ENCODE assay signal across 13 mouse cellular contexts in the genomic region with DNA sequence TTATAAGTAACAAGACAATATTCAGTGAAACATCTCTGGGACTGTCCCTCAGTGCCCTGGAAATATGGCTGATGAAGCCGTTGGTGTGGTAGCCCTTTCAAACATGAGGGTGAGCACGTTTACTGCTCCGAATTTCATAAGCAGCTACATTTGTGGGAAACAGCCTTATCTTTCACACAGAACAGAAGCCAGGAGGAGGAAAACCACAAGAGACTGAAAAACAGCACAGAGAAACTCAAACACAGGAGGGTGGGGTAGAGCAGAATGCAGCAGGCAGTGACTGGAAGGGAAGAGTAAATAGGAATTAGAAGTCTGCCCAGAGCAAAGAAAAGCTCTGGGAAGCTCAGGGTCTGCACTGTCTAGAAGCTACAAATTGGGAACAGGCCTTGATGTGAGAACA.
DNase-seq lines count a peak whose midpoint lies in the region; ATAC-seq and TF ChIP-seq lines count a peak whose summit lies in the region.
"Had no signal": no experiment of that assay in that cellular context is flagged by ENCODE, and none has a peak within 500 bp of the region (broad histone marks: within the 10 kb centered on the region; RNA-seq: fewer than 3 reads in every experiment).

No protein-coding gene starts in this region.

- peaks cover 51% of the 10 kb centered on the region for H3K4me1 ChIP-seq in G1E (ENCODE audit: insufficient read depth, low read depth, low read length)
- H3K4me1 ChIP-seq in liver, embryonic 13.5 days (replicated peaks) = peaks cover 20% of the 10 kb centered on the region
- H3K4me1 ChIP-seq in thymus, adult 2 months (replicated peaks; ENCODE audit: control insufficient read depth, insufficient read depth, low read length) = peaks cover 23% of the 10 kb centered on the region
- H3K4me1 ChIP-seq in intestine, embryonic 16.5 days (ENCODE audit: control insufficient read depth, insufficient read depth, low read length) = no peaks in the 10 kb centered on the region
- H3K4me1 ChIP-seq in embryonic facial prominence, embryonic 10.5 days = no peaks in the 10 kb centered on the region
- no peaks in the 10 kb centered on the region for H3K4me1 ChIP-seq in hindbrain, embryonic 11.5 days (replicated peaks; ENCODE audit: control insufficient read depth, insufficient read depth, low read length)
- H3K4me1 ChIP-seq: hindbrain, embryonic 10.5 days had no signal

- DNase-seq in frontal cortex, postnatal 25 days (ENCODE audit: low spot score in 2 of 2) = no peak
- peak; percentile 16 for DNase-seq in G1E (ENCODE audit: low spot score)
- peak; percentile 9 for DNase-seq in liver, embryonic 13.5 days
- DNase-seq in thymus, adult 2 months = peak; percentile 51
- no peak for DNase-seq in embryonic facial prominence, embryonic 10.5 days (ENCODE audit: low spot score)
- DNase-seq in hindbrain, embryonic 11.5 days (ENCODE audit: low spot score) = no peak
- DNase-seq: cerebellum, adult 11-12 months had no signal

- no peaks in the 10 kb centered on the region for H3K36me3 ChIP-seq in G1E (replicated peaks)
- no peaks in the 10 kb centered on the region for H3K36me3 ChIP-seq in liver, embryonic 13.5 days
- H3K36me3 ChIP-seq in thymus, adult 2 months (ENCODE audit: control insufficient read depth, insufficient read depth, low read length) = no peaks in the 10 kb centered on the region
- no peaks in the 10 kb centered on the region for H3K36me3 ChIP-seq in intestine, embryonic 16.5 days (ENCODE audit: control insufficient read depth, insufficient read depth, low read length)
- H3K36me3 ChIP-seq in embryonic facial prominence, embryonic 10.5 days (replicated peaks) = no peaks in the 10 kb centered on the region
- no peaks in the 10 kb centered on the region for H3K36me3 ChIP-seq in hindbrain, embryonic 11.5 days (ENCODE audit: control insufficient read depth, insufficient read depth, low read length)
- H3K36me3 ChIP-seq: hindbrain, embryonic 10.5 days had no signal

- no peak for TF ChIP-seq POLR2A in thymus, adult 2 months (IDR thresholded peaks at IDR 0.05; ENCODE audit: control insufficient read depth, extremely low read depth, insufficient read depth, low read length, poor library complexity)

- peak overlapping the region; percentile 17; the same call in 1 of the 2 replicates for H3K4me2 ChIP-seq in liver, embryonic 13.5 days
- H3K4me2 ChIP-seq in intestine, embryonic 16.5 days (ENCODE audit: low read depth, low read length) = no peak overlapping the region
- H3K4me2 ChIP-seq in hindbrain, embryonic 11.5 days (replicated peaks; ENCODE audit: low read depth, low read length) = no peak overlapping the region

- no peaks in the 10 kb centered on the region for H3K9me3 ChIP-seq in G1E (replicated peaks)
- H3K9me3 ChIP-seq in liver, embryonic 13.5 days (replicated peaks) = no peaks in the 10 kb centered on the region
- no peaks in the 10 kb centered on the region for H3K9me3 ChIP-seq in intestine, embryonic 16.5 days (ENCODE audit: control insufficient read depth, low read length)
- H3K9me3 ChIP-seq in embryonic facial prominence, embryonic 10.5 days = no peaks in the 10 kb centered on the region
- H3K9me3 ChIP-seq in hindbrain, embryonic 11.5 days (ENCODE audit: control insufficient read depth, low read length) = no peaks in the 10 kb centered on the region
- H3K9me3 ChIP-seq: hindbrain, embryonic 10.5 days had no signal

- H3K27ac ChIP-seq in liver, embryonic 13.5 days = peak overlapping the region; percentile 9; the same call in 1 of the 2 replicates
- peak overlapping the region; percentile 98 for H3K27ac ChIP-seq in thymus, adult 2 months (ENCODE audit: control insufficient read depth, insufficient read depth, low read length)
- H3K27ac ChIP-seq in intestine, embryonic 16.5 days (ENCODE audit: low read length) = no peak overlapping the region
- no peak overlapping the region for H3K27ac ChIP-seq in embryonic facial prominence, embryonic 10.5 days (replicated peaks)
- H3K27ac ChIP-seq in hindbrain, embryonic 11.5 days (ENCODE audit: low read depth, low read length) = no peak overlapping the region
- H3K27ac ChIP-seq: hindbrain, embryonic 10.5 days; kidney, postnatal 0 days had no signal

- peak; percentile 50; the same call in 1 of the 2 replicates for ATAC-seq in frontal cortex, adult (ENCODE audit: low TSS enrichment)
- ATAC-seq in G1E (ENCODE audit: extremely low read depth, insufficient number of reproducible peaks, low FRiP score, poor library complexity, severe bottlenecking) = peak; percentile 75
- ATAC-seq in liver, embryonic 13.5 days (ENCODE audit: low read depth) = peak; percentile 77
- no peak for ATAC-seq in intestine, embryonic 16.5 days
- ATAC-seq in hindbrain, embryonic 11.5 days (ENCODE audit: low FRiP score) = no peak
- ATAC-seq: Patski had no signal

- 17% methylated on average over 3 of the region's 3 CpGs for WGBS in liver, embryonic 13.5 days (ENCODE audit: insufficient replicate concordance)
- 8% methylated on average over 3 of the region's 3 CpGs for WGBS in thymus, adult 2 months
- 85% methylated on average over 3 of the region's 3 CpGs for WGBS in intestine, embryonic 16.5 days
- 85% methylated on average over 3 of the region's 3 CpGs for WGBS in embryonic facial prominence, embryonic 10.5 days
- 82% methylated on average over 3 of the region's 3 CpGs for WGBS in hindbrain, embryonic 11.5 days

- TF ChIP-seq CTCF in G1E (IDR thresholded peaks at IDR 0.05; ENCODE audit: low read depth, low read length) = no peak
- no peak for TF ChIP-seq CTCF in thymus, adult 2 months (IDR thresholded peaks at IDR 0.05; ENCODE audit: borderline replicate concordance, control insufficient read depth, extremely low read depth, insufficient read depth, low read length, poor library complexity)

- H3K27me3 ChIP-seq in G1E (ENCODE audit: insufficient read depth, low read length) = no peaks in the 10 kb centered on the region
- no peaks in the 10 kb centered on the region for H3K27me3 ChIP-seq in liver, embryonic 13.5 days
- H3K27me3 ChIP-seq in thymus, adult 2 months (ENCODE audit: control insufficient read depth, insufficient read depth, low read length) = no peaks in the 10 kb centered on the region
- no peaks in the 10 kb centered on the region for H3K27me3 ChIP-seq in intestine, embryonic 16.5 days (replicated peaks; ENCODE audit: control insufficient read depth, insufficient read depth, low read length)
- H3K27me3 ChIP-seq in embryonic facial prominence, embryonic 10.5 days (replicated peaks; ENCODE audit: low read depth, poor library complexity, severe bottlenecking) = no peaks in the 10 kb centered on the region
- H3K27me3 ChIP-seq in hindbrain, embryonic 11.5 days (ENCODE audit: control insufficient read depth, insufficient read depth, low read length) = no peaks in the 10 kb centered on the region
- H3K27me3 ChIP-seq: Patski had no signal

- no peak overlapping the region for H3K4me3 ChIP-seq in G1E (ENCODE audit: low read depth, low read length)
- H3K4me3 ChIP-seq in liver, embryonic 13.5 days (replicated peaks) = no peak overlapping the region
- H3K4me3 ChIP-seq in thymus, adult 2 months (ENCODE audit: control insufficient read depth, insufficient read depth, low read length) = no peak overlapping the region
- H3K4me3 ChIP-seq in intestine, embryonic 16.5 days (ENCODE audit: low read length) = no peak overlapping the region
- no peak overlapping the region for H3K4me3 ChIP-seq in embryonic facial prominence, embryonic 10.5 days
- H3K4me3 ChIP-seq in hindbrain, embryonic 11.5 days (ENCODE audit: low read depth, low read length) = no peak overlapping the region
- H3K4me3 ChIP-seq: hindbrain, embryonic 10.5 days; myocyte had no signal

- H3K9ac ChIP-seq in liver, embryonic 13.5 days = 0 out of 2 replicates have a peak overlapping the region, but pooled peaks have one; percentile 15
- no peak overlapping the region for H3K9ac ChIP-seq in intestine, embryonic 16.5 days (ENCODE audit: low read depth, low read length)
- no peak overlapping the region for H3K9ac ChIP-seq in hindbrain, embryonic 11.5 days (ENCODE audit: low read depth, low read length)

Comparison
In these comparisons a context has a peak if more than half of its experiments do, and no peak if none do; other contexts are left out.
1. ATAC-seq: peak in frontal cortex, adult (single experiment), G1E (single experiment) and liver, embryonic 13.5 days (single experiment); none in intestine, embryonic 16.5 days (single experiment) and hindbrain, embryonic 11.5 days (single experiment).
2. DNase-seq: peak in G1E (single experiment), liver, embryonic 13.5 days (single experiment) and thymus, adult 2 months (single experiment); none in frontal cortex, postnatal 25 days (0 of 2), embryonic facial prominence, embryonic 10.5 days (single experiment) and hindbrain, embryonic 11.5 days (single experiment).
3. H3K27ac ChIP-seq: peak in liver, embryonic 13.5 days (single experiment) and thymus, adult 2 months (single experiment); none in intestine, embryonic 16.5 days (single experiment), embryonic facial prominence, embryonic 10.5 days (single experiment) and hindbrain, embryonic 11.5 days (single experiment).